In genomic region chr10:104818252-104818651, GRCm38 (mm10) we compare ENCODE assay signal across 26 mouse cellular contexts.
"Had no signal": no experiment of that assay in that cellular context is flagged by ENCODE, and none has a peak within 500 bp of the region (broad histone marks: within the 10 kb centered on the region; RNA-seq: fewer than 3 reads in every experiment).

No protein-coding gene starts in this region.

- H3K9me3 ChIP-seq: heart, embryonic 10.5 days; heart, embryonic 12.5 days; hindbrain, embryonic 13.5 days; hindbrain, embryonic 15.5 days; kidney, embryonic 15.5 days; limb, embryonic 10.5 days; limb, embryonic 12.5 days; liver, embryonic 13.5 days; liver, embryonic 15.5 days had no signal

- H3K36me3 ChIP-seq: heart, embryonic 10.5 days; heart, embryonic 12.5 days; hindbrain, embryonic 13.5 days; hindbrain, embryonic 15.5 days; kidney, embryonic 15.5 days; limb, embryonic 10.5 days; limb, embryonic 12.5 days; liver, embryonic 13.5 days; liver, embryonic 15.5 days had no signal

- H3K4me1 ChIP-seq: heart, embryonic 10.5 days; heart, embryonic 12.5 days; hindbrain, embryonic 13.5 days; hindbrain, embryonic 15.5 days; kidney, embryonic 15.5 days; limb, embryonic 10.5 days; limb, embryonic 12.5 days; liver, embryonic 13.5 days; liver, embryonic 15.5 days had no signal

- H3K4me3 ChIP-seq: gastrocnemius, adult 2 months; heart, embryonic 10.5 days; heart, embryonic 12.5 days; hindbrain, embryonic 13.5 days; hindbrain, embryonic 15.5 days; kidney, embryonic 15.5 days; left cerebral cortex, adult 2 months; limb, embryonic 10.5 days; limb, embryonic 12.5 days; liver, embryonic 13.5 days; liver, embryonic 15.5 days had no signal

- H3K4me2 ChIP-seq: heart, embryonic 12.5 days; hindbrain, embryonic 13.5 days; hindbrain, embryonic 15.5 days; kidney, embryonic 15.5 days; limb, embryonic 12.5 days; liver, embryonic 11.5 days; liver, embryonic 13.5 days; liver, embryonic 15.5 days had no signal

- H3K9ac ChIP-seq: heart, embryonic 12.5 days; hindbrain, embryonic 13.5 days; hindbrain, embryonic 15.5 days; kidney, embryonic 15.5 days; limb, embryonic 12.5 days; liver, embryonic 13.5 days; liver, embryonic 15.5 days had no signal

- ATAC-seq: hindbrain, postnatal 0 days; intestine, embryonic 16.5 days had no signal

- H3K27ac ChIP-seq: gastrocnemius, adult 2 months; heart, embryonic 10.5 days; hindbrain, embryonic 13.5 days; hindbrain, embryonic 15.5 days; hindbrain, postnatal 0 days; kidney, embryonic 15.5 days; kidney, postnatal 0 days; left cerebral cortex, adult 2 months; limb, embryonic 10.5 days; limb, embryonic 12.5 days; liver, embryonic 13.5 days; liver, embryonic 15.5 days had no signal

- DNase-seq: gastrocnemius, adult 2 months; gastrocnemius, postnatal 10 days; gastrocnemius, postnatal 25 days; heart, adult 18-20 months; heart, postnatal 14 days; heart, postnatal 36 days; kidney, adult 11 months; kidney, adult 2 months; kidney, adult 9 months; kidney, postnatal 14 days; kidney, postnatal 36 days; liver; liver, embryonic 13.5 days had no signal

- H3K27me3 ChIP-seq: heart, embryonic 12.5 days; hindbrain, embryonic 13.5 days; hindbrain, embryonic 15.5 days; kidney, embryonic 15.5 days; limb, embryonic 12.5 days; liver, embryonic 13.5 days; liver, embryonic 15.5 days had no signal
